7 mouse cellular contexts compared by ENCODE assay signal in the genomic region with DNA sequence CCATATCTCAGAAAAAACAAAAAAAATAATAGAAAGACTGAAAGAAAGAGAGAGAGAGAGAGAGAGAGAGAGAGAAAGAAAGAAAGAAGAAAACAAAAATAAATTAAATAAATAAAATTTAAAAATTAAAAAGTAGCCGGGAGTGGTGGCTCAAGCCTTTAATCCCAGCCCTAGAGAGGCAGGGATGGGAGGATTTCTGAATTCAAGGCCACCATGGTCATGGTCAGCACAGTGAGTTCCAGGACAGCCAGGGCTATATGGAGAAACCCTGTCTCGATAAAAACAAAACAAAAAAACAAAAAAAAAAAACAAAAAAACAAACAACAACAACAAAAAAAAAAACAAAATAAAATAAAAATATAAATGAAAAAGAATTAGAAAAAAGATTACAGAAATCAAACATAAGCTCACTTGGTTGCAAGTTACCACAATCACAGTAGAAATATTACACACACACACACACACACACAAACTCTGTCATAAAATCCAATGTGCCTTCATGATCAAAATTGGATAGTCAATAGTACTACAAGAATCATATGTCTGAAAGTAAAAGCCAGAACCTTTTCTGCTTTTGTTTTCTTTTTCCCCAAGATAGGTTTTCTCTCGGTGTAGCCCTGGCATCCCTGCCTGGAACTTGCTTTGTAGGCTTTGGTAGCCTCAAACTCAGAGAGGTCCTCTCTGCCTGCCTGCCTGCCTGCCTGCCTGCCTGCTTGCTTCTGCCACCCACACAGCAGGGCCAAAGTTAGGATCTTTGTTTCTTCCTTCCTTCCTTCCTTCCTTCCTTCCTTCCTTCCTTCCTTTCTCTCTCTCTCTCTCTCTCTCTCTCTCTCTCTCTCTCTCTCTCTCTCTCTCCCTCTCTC.
DNase-seq lines count a peak whose midpoint lies in the region; ATAC-seq lines count a peak whose summit lies in the region.
"Not testable (repeated sequence)": the region's sequence is repeated elsewhere in the genome, so short reads cannot be mapped to it uniquely, and the experiment has no call there.

No protein-coding gene starts in this region.

- not testable (repeated sequence) for H3K4me1 ChIP-seq in forebrain, embryonic 15.5 days; heart, embryonic 16.5 days (ENCODE audit: control insufficient read depth, insufficient read depth, low read length); kidney, embryonic 15.5 days; limb, embryonic 12.5 days (replicated peaks); midbrain, embryonic 11.5 days (ENCODE audit: control insufficient read depth, insufficient read depth, low read length)

- not testable (repeated sequence) for H3K36me3 ChIP-seq in forebrain, embryonic 15.5 days; heart, embryonic 16.5 days (ENCODE audit: control insufficient read depth, insufficient read depth); kidney, embryonic 15.5 days; limb, embryonic 12.5 days; midbrain, embryonic 11.5 days (ENCODE audit: control insufficient read depth, insufficient read depth, low read length)

- peak; percentile 24 for DNase-seq in c-Kit-positive CD71-negative TER-119-negative erythroid progenitor cells, embryonic 14.5 days (ENCODE audit: low read depth)
- not testable (repeated sequence) for DNase-seq in midbrain, embryonic 11.5 days (ENCODE audit: low spot score, missing footprints)
- peak; percentile 51 to 53 for DNase-seq in spleen, adult 18-20 months

- H3K27ac ChIP-seq in forebrain, embryonic 15.5 days (replicated peaks); heart, embryonic 16.5 days (ENCODE audit: low read length); kidney, embryonic 15.5 days; limb, embryonic 12.5 days; midbrain, embryonic 11.5 days (ENCODE audit: low read depth, low read length): not testable (repeated sequence)

- not testable (repeated sequence) for H3K4me3 ChIP-seq in forebrain, embryonic 15.5 days; heart, embryonic 16.5 days (ENCODE audit: low read length); kidney, embryonic 15.5 days (replicated peaks); limb, embryonic 12.5 days (replicated peaks); midbrain, embryonic 11.5 days (ENCODE audit: low read depth, low read length)

- not testable (repeated sequence) for H3K4me2 ChIP-seq in forebrain, embryonic 15.5 days (replicated peaks); heart, embryonic 16.5 days (ENCODE audit: low read depth, low read length); kidney, embryonic 15.5 days; limb, embryonic 12.5 days; midbrain, embryonic 11.5 days

- not testable (repeated sequence) for H3K9me3 ChIP-seq in forebrain, embryonic 15.5 days; heart, embryonic 16.5 days (replicated peaks; ENCODE audit: control insufficient read depth, low read length); kidney, embryonic 15.5 days (replicated peaks); limb, embryonic 12.5 days; midbrain, embryonic 11.5 days (ENCODE audit: control insufficient read depth, low read length)

- WGBS in forebrain, embryonic 15.5 days = 45% methylated on average over 3 of the region's 3 CpGs
- 61% methylated on average over 2 of the region's 3 CpGs for WGBS in heart, embryonic 16.5 days
- 39% methylated on average over 3 of the region's 3 CpGs for WGBS in kidney, embryonic 15.5 days
- 46% methylated on average over 3 of the region's 3 CpGs for WGBS in limb, embryonic 12.5 days
- 52% methylated on average over 2 of the region's 3 CpGs for WGBS in midbrain, embryonic 11.5 days

- H3K27me3 ChIP-seq in forebrain, embryonic 15.5 days; heart, embryonic 16.5 days (ENCODE audit: control insufficient read depth, insufficient read depth, low read length); kidney, embryonic 15.5 days; limb, embryonic 12.5 days; midbrain, embryonic 11.5 days (ENCODE audit: control insufficient read depth, insufficient read depth, low read length): not testable (repeated sequence)

- H3K9ac ChIP-seq in forebrain, embryonic 15.5 days (replicated peaks); heart, embryonic 16.5 days (ENCODE audit: low read length); kidney, embryonic 15.5 days; limb, embryonic 12.5 days (replicated peaks); midbrain, embryonic 11.5 days (ENCODE audit: low read length): not testable (repeated sequence)

- peak; percentile 94 for ATAC-seq in forebrain, embryonic 15.5 days (replicated peaks)
- ATAC-seq in heart, embryonic 16.5 days (replicated peaks; ENCODE audit: extremely low read depth, insufficient read depth, low FRiP score) = peak; percentile 94
- ATAC-seq in kidney, embryonic 15.5 days (replicated peaks; ENCODE audit: low FRiP score) = peak; percentile 97
- peak; percentile 99 for ATAC-seq in limb, embryonic 12.5 days (ENCODE audit: insufficient number of reproducible peaks, insufficient read depth, low FRiP score, low TSS enrichment, low read depth)
- peak; percentile 95 for ATAC-seq in midbrain, embryonic 11.5 days (ENCODE audit: low FRiP score)
